Mouse (Mus musculus) lung, adult 2 months (tissue): ENCODE measurements around the gene Uba7.

Experiments
- CTCF ChIP-seq: fragments of 200-500 bp; IDR thresholded peaks from 2 replicates; pipeline ENCODE4 v1.5.1; 2011; ENCODE audit warnings: mild to moderate bottlenecking, low read length, control low read depth; ENCODE audit not compliant: insufficient read depth
- POLR2A ChIP-seq: fragments of 200-500 bp; IDR thresholded peaks from 2 replicates; pipeline ENCODE4 v1.6.1; 2011; ENCODE audit warnings: low read depth, mild to moderate bottlenecking, control low read depth, low read length, borderline replicate concordance; ENCODE audit errors: extremely low read depth

GRCm38 (mm10) chr9:107964681-107965080 is 10.6 kb upstream of the Uba7 start:
- TF ChIP-seq POLR2A (no peak), CTCF (no peak)
